In genomic region chr5:36540928-36541327, GRCm38 (mm10) we compare ENCODE assay signal across 21 mouse cellular contexts. TPM values are rescaled to one million over a fixed set of nuclear protein-coding genes. Genes with fewer than 3 reads are reported as not detected.
DNase-seq lines count a peak whose midpoint lies in the region; ATAC-seq and TF ChIP-seq lines count a peak whose summit lies in the region.
"Had no signal": no experiment of that assay in that cellular context is flagged by ENCODE, and none has a peak within 500 bp of the region (broad histone marks: within the 10 kb centered on the region; RNA-seq: fewer than 3 reads in every experiment).

No protein-coding gene starts in this region.

- H3K27ac ChIP-seq in kidney, embryonic 14.5 days (ENCODE audit: low read depth, low read length) = no peak overlapping the region
- no peak overlapping the region for H3K27ac ChIP-seq in liver, postnatal 0 days (ENCODE audit: low read depth)
- peak overlapping the region; percentile 55 for H3K27ac ChIP-seq in small intestine, adult 2 months (ENCODE audit: insufficient read depth, low read depth, low read length)
- no peak overlapping the region for H3K27ac ChIP-seq in midbrain, embryonic 16.5 days (ENCODE audit: low read length)
- H3K27ac ChIP-seq: embryonic facial prominence, embryonic 13.5 days; forebrain, embryonic 10.5 days; forebrain, embryonic 15.5 days; liver, embryonic 15.5 days; lung, embryonic 15.5 days; midbrain, embryonic 12.5 days; stomach, embryonic 15.5 days had no signal

- DNase-seq in kidney, adult 18-20 months = peak; percentile 57
- DNase-seq in liver, postnatal 0 days = no peak
- no peak for DNase-seq in liver
- DNase-seq in kidney, postnatal 14 days = peak; percentile 47
- DNase-seq: adrenal gland, postnatal 25 days; B cell, adult 2 months; cerebellum, adult 18-20 months; cerebellum, postnatal 10 days; heart, postnatal 14 days; thymus, postnatal 14 days had no signal

- H3K36me3 ChIP-seq in kidney, embryonic 14.5 days (ENCODE audit: control insufficient read depth, insufficient read depth, low read length) = peaks cover 4% of the 10 kb centered on the region; the same call in 1 of the 2 replicates
- no peaks in the 10 kb centered on the region for H3K36me3 ChIP-seq in liver, postnatal 0 days (replicated peaks; ENCODE audit: insufficient read depth, low read length)
- 0 out of 2 replicates have a peak, but pooled peaks cover 2% of the 10 kb centered on the region for H3K36me3 ChIP-seq in small intestine, adult 2 months (ENCODE audit: control insufficient read depth, insufficient read depth, low read length)
- no peaks in the 10 kb centered on the region for H3K36me3 ChIP-seq in midbrain, embryonic 16.5 days (ENCODE audit: control insufficient read depth, insufficient read depth, low read length)
- H3K36me3 ChIP-seq: embryonic facial prominence, embryonic 13.5 days; forebrain, embryonic 10.5 days; forebrain, embryonic 15.5 days; liver, embryonic 15.5 days; lung, embryonic 15.5 days; midbrain, embryonic 12.5 days; stomach, embryonic 15.5 days had no signal

- H3K4me1 ChIP-seq in kidney, embryonic 14.5 days (ENCODE audit: control insufficient read depth, insufficient read depth, low read length) = peaks cover under 1% of the 10 kb centered on the region; the same call in 1 of the 2 replicates
- peaks cover 11% of the 10 kb centered on the region; the same call in 1 of the 2 replicates for H3K4me1 ChIP-seq in liver, postnatal 0 days (ENCODE audit: insufficient read depth)
- peaks cover 5% of the 10 kb centered on the region; the same call in 1 of the 2 replicates for H3K4me1 ChIP-seq in small intestine, adult 2 months (ENCODE audit: control insufficient read depth, insufficient read depth, insufficient read length, low read length)
- H3K4me1 ChIP-seq in midbrain, embryonic 16.5 days (ENCODE audit: control insufficient read depth, insufficient read depth, low read length) = no peaks in the 10 kb centered on the region
- H3K4me1 ChIP-seq: forebrain, embryonic 15.5 days; lung, embryonic 15.5 days; stomach, embryonic 15.5 days had no signal

- H3K9ac ChIP-seq in kidney, embryonic 14.5 days (ENCODE audit: low read depth, low read length) = no peak overlapping the region
- no peak overlapping the region for H3K9ac ChIP-seq in liver, postnatal 0 days (replicated peaks)
- H3K9ac ChIP-seq in midbrain, embryonic 16.5 days (ENCODE audit: low read depth, low read length) = no peak overlapping the region
- H3K9ac ChIP-seq: embryonic facial prominence, embryonic 13.5 days; forebrain, embryonic 15.5 days; liver, embryonic 15.5 days; lung, embryonic 15.5 days; midbrain, embryonic 12.5 days; stomach, embryonic 15.5 days had no signal

- no peak for TF ChIP-seq CTCF in liver, postnatal 0 days (IDR thresholded peaks at IDR 0.05; ENCODE audit: low read depth)
- TF ChIP-seq CTCF in small intestine, adult 2 months (IDR thresholded peaks at IDR 0.05; ENCODE audit: extremely low read depth, insufficient read length, insufficient replicate concordance, low read depth, low read length) = no peak

- no peaks in the 10 kb centered on the region for H3K27me3 ChIP-seq in kidney, embryonic 14.5 days (ENCODE audit: control insufficient read depth, insufficient read depth, low read length)
- no peaks in the 10 kb centered on the region for H3K27me3 ChIP-seq in liver, postnatal 0 days (ENCODE audit: insufficient read depth, low read length)
- no peaks in the 10 kb centered on the region for H3K27me3 ChIP-seq in small intestine, adult 2 months (ENCODE audit: control insufficient read depth, insufficient read depth, low read length)
- H3K27me3 ChIP-seq in midbrain, embryonic 16.5 days (ENCODE audit: control insufficient read depth, insufficient read depth, low read depth, low read length) = no peaks in the 10 kb centered on the region
- H3K27me3 ChIP-seq: embryonic facial prominence, embryonic 13.5 days; forebrain, embryonic 15.5 days; liver, embryonic 15.5 days; lung, embryonic 15.5 days; midbrain, embryonic 12.5 days; stomach, embryonic 15.5 days had no signal

- 82% methylated on average over 2 of the region's 2 CpGs for WGBS in kidney, embryonic 14.5 days
- WGBS in liver, postnatal 0 days (ENCODE audit: insufficient replicate concordance) = 77% methylated on average over 2 of the region's 2 CpGs
- WGBS in small intestine, adult 2 months = 16% methylated on average over 2 of the region's 2 CpGs
- 95% methylated on average over 2 of the region's 2 CpGs for WGBS in midbrain, embryonic 16.5 days

- no peak overlapping the region for H3K4me2 ChIP-seq in kidney, embryonic 14.5 days (replicated peaks; ENCODE audit: low read depth, low read length)
- H3K4me2 ChIP-seq in liver, postnatal 0 days (ENCODE audit: low read depth, low read length) = no peak overlapping the region
- H3K4me2 ChIP-seq in midbrain, embryonic 16.5 days (ENCODE audit: low read length) = no peak overlapping the region
- H3K4me2 ChIP-seq: embryonic facial prominence, embryonic 13.5 days; forebrain, embryonic 15.5 days; liver, embryonic 15.5 days; lung, embryonic 15.5 days; midbrain, embryonic 12.5 days; stomach, embryonic 15.5 days had no signal

- no peaks in the 10 kb centered on the region for H3K9me3 ChIP-seq in kidney, embryonic 14.5 days (ENCODE audit: control insufficient read depth, low read length)
- no peaks in the 10 kb centered on the region for H3K9me3 ChIP-seq in liver, postnatal 0 days (ENCODE audit: low read length)
- no peaks in the 10 kb centered on the region for H3K9me3 ChIP-seq in midbrain, embryonic 16.5 days (replicated peaks; ENCODE audit: control insufficient read depth, low read length, poor library complexity, severe bottlenecking)
- H3K9me3 ChIP-seq: embryonic facial prominence, embryonic 13.5 days; forebrain, embryonic 10.5 days; forebrain, embryonic 15.5 days; liver, embryonic 15.5 days; lung, embryonic 15.5 days; midbrain, embryonic 12.5 days; stomach, embryonic 15.5 days had no signal

- ATAC-seq in kidney, embryonic 14.5 days (ENCODE audit: low FRiP score, low TSS enrichment) = no peak
- peak; percentile 58 for ATAC-seq in liver, postnatal 0 days
- no peak for ATAC-seq in midbrain, embryonic 16.5 days
- ATAC-seq: forebrain, embryonic 15.5 days; hindbrain, embryonic 16.5 days had no signal

- no peak for TF ChIP-seq POLR2A in small intestine, adult 2 months (IDR thresholded peaks at IDR 0.05; ENCODE audit: low read depth, low read length)

- TF ChIP-seq EP300 in liver, postnatal 0 days (IDR thresholded peaks at IDR 0.05; ENCODE audit: low read depth) = no peak

- no peak overlapping the region for H3K4me3 ChIP-seq in kidney, embryonic 14.5 days (ENCODE audit: low read length)
- H3K4me3 ChIP-seq in liver, postnatal 0 days (ENCODE audit: low read depth, low read length) = no peak overlapping the region
- H3K4me3 ChIP-seq in small intestine, adult 2 months (ENCODE audit: low read depth, low read length) = no peak overlapping the region
- no peak overlapping the region for H3K4me3 ChIP-seq in midbrain, embryonic 16.5 days (ENCODE audit: low read depth, low read length)
- H3K4me3 ChIP-seq: embryonic facial prominence, embryonic 13.5 days; forebrain, embryonic 10.5 days; forebrain, embryonic 15.5 days; liver, embryonic 15.5 days; lung, embryonic 15.5 days; midbrain, embryonic 12.5 days; stomach, embryonic 15.5 days had no signal

RNA-seq across cellular contexts. Expression of gene Tbc1d14, which starts 52.1 kb away (rescaled TPM):
- 27.7 and 49.9 TPM in 2 replicates for polyA plus RNA-seq in kidney, embryonic 14.5 days (2014; fragmentation: Nextera tagmentation; extraction: Ambion mirVana)
- 5.7 and 6.5 TPM in 2 replicates for polyA plus RNA-seq in liver, postnatal 0 days (2015; fragmentation: Nextera tagmentation; extraction: Ambion mirVana)
- 21.1 and 21.7 TPM in 2 replicates for polyA plus RNA-seq in small intestine, adult 2 months (2012; rRNA removed)
- 74.6 and 76.1 TPM in 2 replicates for polyA plus RNA-seq in midbrain, embryonic 16.5 days (2015; fragmentation: Nextera tagmentation; extraction: Ambion mirVana)

RNA-seq across cellular contexts. Expression of gene Ccdc96, which starts 56.5 kb away (rescaled TPM):
- polyA plus RNA-seq in kidney, embryonic 14.5 days (2014; fragmentation: Nextera tagmentation; extraction: Ambion mirVana) = 0.17 and 0.58 TPM in 2 replicates
- polyA plus RNA-seq in liver, postnatal 0 days (2015; fragmentation: Nextera tagmentation; extraction: Ambion mirVana) = 0.06 and 0.13 TPM in 2 replicates
- polyA plus RNA-seq in small intestine, adult 2 months (2012; rRNA removed) = 0.03 TPM in 1 of 2 replicates, not detected in the other
- 3.8 and 4.3 TPM in 2 replicates for polyA plus RNA-seq in midbrain, embryonic 16.5 days (2015; fragmentation: Nextera tagmentation; extraction: Ambion mirVana)

RNA-seq across cellular contexts. Expression of gene Tada2b, which starts 56.8 kb away (rescaled TPM):
- 3.4 and 3.8 TPM in 2 replicates for polyA plus RNA-seq in kidney, embryonic 14.5 days (2014; fragmentation: Nextera tagmentation; extraction: Ambion mirVana)
- polyA plus RNA-seq in liver, postnatal 0 days (2015; fragmentation: Nextera tagmentation; extraction: Ambion mirVana) = 1.2 and 1.4 TPM in 2 replicates
- 7.0 and 8.6 TPM in 2 replicates for polyA plus RNA-seq in small intestine, adult 2 months (2012; rRNA removed)
- 2.9 and 3.2 TPM in 2 replicates for polyA plus RNA-seq in midbrain, embryonic 16.5 days (2015; fragmentation: Nextera tagmentation; extraction: Ambion mirVana)

Comparison
In these comparisons a context has a peak if more than half of its experiments do, and no peak if none do; other contexts are left out.
1. DNase-seq: peak in kidney, adult 18-20 months (single experiment) and kidney, postnatal 14 days (single experiment); none in liver, postnatal 0 days (single experiment) and liver (single experiment).